Mouse (Mus musculus) neutrophil, adult 5-6 weeks (primary cell): ENCODE results near the gene Pigm. TPM values are rescaled to one million over a fixed set of nuclear protein-coding genes. Genes with fewer than 3 reads are reported as not detected.
A peak's percentile ranks its signal among the peaks of the same experiment; 100 is the strongest.

Source experiments
- ATAC-seq: fragments of 151-379, 151-347 bp; 2 replicates; pipeline ENCODE4 v1.8.0; 2017; ENCODE audit warnings: mild to moderate bottlenecking, moderate TSS enrichment; ENCODE audit not compliant: insufficient number of reproducible peaks, poor library complexity, low FRiP score, severe bottlenecking; ENCODE audit errors: extremely low read depth
- total RNA-seq: library from RNA; stranded (forward); fragments of 200-1000 nt; gene quantifications from 2 replicates; pipeline ENCODE4 v1.2.3, GENCODE M21; 2017

The Pigm gene
- total RNA-seq, 1 experiment from 2014 or later, result 27.8 TPM

GRCm38 (mm10) chr1:172349504-172349903, 26.8 kb upstream of the Pigm start:
- no peak for ATAC-seq

- ATAC-seq, result no peak
These were observed 26.2 kb upstream of the Pigm start for GRCm38 (mm10) chr1:172349916-172350812.

GRCm38 (mm10) chr1:172352001-172352400, 24.3 kb upstream of the Pigm start:
- no peak for ATAC-seq

GRCm38 (mm10) chr1:172352453-172352852, 23.9 kb upstream of the Pigm start:
- no peak for ATAC-seq

- ATAC-seq, result no peak
These were observed 21.0 kb upstream of the Pigm start for GRCm38 (mm10) chr1:172355336-172355735.

- peak; percentile 94 for ATAC-seq
These were observed 18.8 kb upstream of the Pigm start for GRCm38 (mm10) chr1:172357550-172357949.

- ATAC-seq, result no peak
These were observed 18.0 kb upstream of the Pigm start for GRCm38 (mm10) chr1:172358341-172358740.

- ATAC-seq, result peak; percentile 44; the same call in 1 of the 2 replicates
These were observed 11.7 kb upstream of the Pigm start for GRCm38 (mm10) chr1:172364684-172365083.

GRCm38 (mm10) chr1:172368768-172369418, 7.5 kb upstream of the Pigm start:
- ATAC-seq, result peak; percentile 72

GRCm38 (mm10) chr1:172376758-172377458, 562 bp downstream of the Pigm start:
- ATAC-seq, result no peak

- ATAC-seq, result no peak
These were observed 3.7 kb downstream of the Pigm start for GRCm38 (mm10) chr1:172380066-172380465.

GRCm38 (mm10) chr1:172382090-172382489, 5.7 kb downstream of the Pigm start:
- ATAC-seq, result no peak

GRCm38 (mm10) chr1:172387246-172387645, 10.9 kb downstream of the Pigm start:
- no peak for ATAC-seq

- ATAC-seq, result peak; percentile 55; the same call in 1 of the 2 replicates
These were observed 14.4 kb downstream of the Pigm start for GRCm38 (mm10) chr1:172390769-172391168.

- no peak for ATAC-seq
These were observed 15.6 kb downstream of the Pigm start for GRCm38 (mm10) chr1:172391807-172392581.

- ATAC-seq, result no peak
These were observed 16.4 kb downstream of the Pigm start for GRCm38 (mm10) chr1:172392643-172393170.

GRCm38 (mm10) chr1:172393739-172394138, 17.4 kb downstream of the Pigm start:
- no peak for ATAC-seq

- no peak for ATAC-seq
These were observed 20.8 kb downstream of the Pigm start for GRCm38 (mm10) chr1:172396996-172397752.
